Mouse (Mus musculus) left cerebral cortex, postnatal 36 days (tissue): Measurements from ENCODE around the gene Frmpd3. TPM values are rescaled to one million over a fixed set of nuclear protein-coding genes. Genes with fewer than 3 reads are reported as not detected.
"Not testable (repeated sequence)": the region's sequence is repeated elsewhere in the genome, so short reads cannot be mapped to it uniquely, and the experiment has no call there.

Source experiments
- DNase-seq, 2 experiments: peaks; one replicate each; pipeline ENCODE4 v3.0.0; 2021 to 2022; ENCODE audit warnings: low spot score in 2 of 2, mixed read lengths in 1 of 2
- intact Hi-C: fragments of 180-260 bp; cut with DNase I; formaldehyde crosslinking; loops from one replicate; pipeline ENCODE4 v1.15.1; 2025
- total RNA-seq, 2 experiments: library from RNA; stranded (reverse); gene quantifications; 2 replicates each; pipeline ENCODE4 v1.2.3; 2021

Gene Frmpd3
- total RNA-seq = 10 to 100 TPM; 28.2 to 28.3 TPM

DNA sequence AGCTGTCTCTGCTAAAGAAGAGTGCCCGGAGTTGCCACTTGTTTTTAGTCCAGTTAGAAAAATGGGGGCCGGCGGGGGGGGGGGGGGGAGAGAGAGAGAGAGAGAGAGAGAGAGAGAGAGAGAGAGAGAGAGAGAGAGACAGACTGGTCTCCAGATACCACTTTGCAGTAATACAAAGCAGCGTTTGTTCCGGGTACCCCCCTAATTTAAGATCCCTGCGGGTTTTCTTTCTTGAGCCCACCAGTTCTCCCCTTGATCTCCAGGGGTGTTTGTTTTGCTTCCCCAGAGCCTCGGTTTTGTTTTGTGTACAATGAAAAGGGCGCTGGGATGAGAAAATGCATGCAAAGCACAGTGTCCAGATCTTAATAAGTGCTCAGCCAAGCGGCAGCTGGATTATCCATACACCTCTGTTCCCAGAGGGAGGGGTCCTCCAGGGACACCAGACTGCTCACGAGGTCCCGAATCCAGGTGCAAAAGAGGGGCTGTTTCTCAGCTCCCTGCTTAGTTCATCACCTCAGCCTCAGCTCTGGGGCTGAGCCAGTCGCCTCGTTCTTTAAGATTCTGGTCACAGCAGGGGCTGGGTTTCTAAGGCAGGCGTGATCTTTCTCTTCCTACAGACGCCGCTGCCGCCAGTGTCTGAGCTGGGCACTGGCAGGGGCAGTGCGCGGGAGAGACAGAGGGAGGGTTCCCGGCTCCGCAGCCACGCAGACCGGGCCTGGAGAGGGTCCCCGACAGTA, at the start of gene Frmpd3:
Gene Frmpd3, plus strand, starts transcription at position 608 of the 737 bp plus-strand sequence.
- intact Hi-C loops = no loop called here
- peak; percentile 5 to 6 for DNase-seq

DNA sequence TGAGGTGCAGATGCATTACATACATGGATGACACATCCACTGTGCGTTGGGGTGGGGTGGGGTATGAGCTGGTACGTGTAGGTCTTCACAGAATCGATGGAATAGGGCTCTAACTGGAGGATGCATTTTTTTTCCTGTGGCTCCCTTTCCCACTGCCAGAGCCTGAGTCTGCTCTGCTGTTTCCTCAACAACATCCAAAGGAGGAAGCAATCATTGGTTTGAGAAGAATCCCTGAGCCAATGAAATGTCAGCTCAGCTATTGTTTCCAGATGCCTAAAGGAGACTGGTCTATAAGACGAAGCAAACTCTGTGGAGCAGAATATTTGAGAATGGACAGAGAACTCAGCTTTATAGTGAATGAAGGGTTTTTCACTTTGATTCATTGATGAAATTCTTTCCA, 38.3 kb upstream of the Frmpd3 start:
- intact Hi-C loops = no loop called here
- DNase-seq = no peak

- DNase-seq = no peak
- intact Hi-C loops = no loop called here
Observed at GRCm38 (mm10) chrX:140305652-140306051, 36.4 kb upstream of the Frmpd3 start.

GRCm38 (mm10) chrX:140317931-140318330, 24.1 kb upstream of the Frmpd3 start:
- DNase-seq = no peak
- intact Hi-C loops = no loop called here

- no peak for DNase-seq
- intact Hi-C loops = no loop called here
Observed at GRCm38 (mm10) chrX:140319131-140319530, 22.9 kb upstream of the Frmpd3 start.

DNA sequence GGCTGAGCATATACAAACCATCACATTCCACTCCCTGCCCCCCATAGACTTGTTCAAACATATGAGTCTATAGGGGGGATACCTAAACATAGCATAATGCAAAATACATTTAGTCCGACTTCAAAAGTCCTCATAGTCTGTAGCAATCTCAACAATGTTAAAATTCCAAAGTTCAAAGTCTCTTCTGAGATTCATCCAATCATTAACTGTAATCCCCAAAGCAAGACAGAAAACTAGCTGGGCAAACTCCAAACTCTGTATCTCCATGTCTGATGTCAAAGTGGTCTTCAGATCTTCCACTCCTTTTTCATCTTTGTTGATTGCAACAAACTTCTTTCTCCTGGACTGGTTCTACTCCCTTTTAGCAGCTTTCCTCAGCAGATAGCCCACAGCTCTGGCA, 21.4 kb upstream of the Frmpd3 start:
- intact Hi-C loops, DNase-seq: not testable (repeated sequence)

DNA sequence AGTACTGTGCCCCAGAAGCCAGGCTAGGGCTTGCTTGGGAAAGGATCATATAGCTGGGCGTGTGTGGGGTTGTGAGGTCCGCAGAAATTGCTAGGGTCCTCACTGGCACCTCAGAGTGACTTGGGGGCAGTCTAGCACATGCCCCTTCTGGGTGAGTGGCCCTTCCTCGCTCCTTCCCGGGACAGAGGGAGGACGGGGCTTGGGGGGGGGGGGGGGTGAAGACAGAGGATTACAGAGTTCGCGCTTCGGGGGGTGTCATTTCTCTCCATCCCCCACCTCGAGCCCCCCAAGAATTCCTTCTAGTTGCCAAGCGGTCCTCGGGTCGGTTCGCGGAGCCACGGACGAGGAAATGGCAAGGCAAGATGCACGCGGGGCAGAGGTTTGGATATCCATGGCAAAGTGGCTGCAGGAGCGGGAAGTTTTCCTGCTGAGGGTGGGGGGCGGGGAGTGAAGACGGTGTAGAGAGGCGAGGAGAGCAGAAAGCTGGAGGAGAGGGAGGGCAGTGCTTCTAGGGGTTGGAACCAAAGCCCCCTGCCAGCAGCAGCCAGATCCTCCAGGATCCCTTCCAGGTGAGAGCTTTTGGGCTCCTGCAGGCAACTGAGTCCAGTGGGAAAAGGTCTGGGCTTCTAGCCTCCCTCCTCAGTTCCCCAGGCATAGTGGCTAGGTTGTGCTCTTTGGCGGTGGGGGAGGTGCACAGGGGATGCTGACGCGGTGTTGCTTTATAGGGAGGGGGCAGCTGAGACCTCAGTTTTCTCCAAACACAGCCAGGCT, 515 bp downstream of the Frmpd3 start:
- intact Hi-C loops = no loop called here
- no peak for DNase-seq

GRCm38 (mm10) chrX:140375628-140376027, 33.6 kb downstream of the Frmpd3 start:
- DNase-seq = no peak
- intact Hi-C loops = no loop called here

GRCm38 (mm10) chrX:140399986-140400385, 57.9 kb downstream of the Frmpd3 start:
- intact Hi-C loops = no loop called here
- DNase-seq = no peak

DNA sequence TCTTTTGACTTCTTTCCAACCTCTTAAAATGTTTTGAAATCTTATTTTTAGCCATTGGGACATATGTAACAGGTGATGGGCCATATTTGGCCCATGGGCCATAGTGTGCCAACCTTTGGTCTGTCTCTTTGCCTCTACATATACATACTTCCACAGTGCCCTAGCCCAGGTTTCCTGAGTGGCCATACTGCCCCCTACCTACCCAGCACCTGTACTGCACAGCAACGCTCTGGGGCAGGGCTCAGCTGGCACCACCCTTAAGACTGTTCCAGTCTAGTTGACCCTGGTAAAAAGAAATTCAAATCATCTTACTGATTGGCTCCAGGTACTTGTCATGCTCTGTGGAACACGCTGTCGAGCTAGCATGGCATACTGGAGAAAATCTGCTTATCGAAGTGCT, 60.8 kb downstream of the Frmpd3 start:
- no peak for DNase-seq
- intact Hi-C loops = no loop called here

DNA sequence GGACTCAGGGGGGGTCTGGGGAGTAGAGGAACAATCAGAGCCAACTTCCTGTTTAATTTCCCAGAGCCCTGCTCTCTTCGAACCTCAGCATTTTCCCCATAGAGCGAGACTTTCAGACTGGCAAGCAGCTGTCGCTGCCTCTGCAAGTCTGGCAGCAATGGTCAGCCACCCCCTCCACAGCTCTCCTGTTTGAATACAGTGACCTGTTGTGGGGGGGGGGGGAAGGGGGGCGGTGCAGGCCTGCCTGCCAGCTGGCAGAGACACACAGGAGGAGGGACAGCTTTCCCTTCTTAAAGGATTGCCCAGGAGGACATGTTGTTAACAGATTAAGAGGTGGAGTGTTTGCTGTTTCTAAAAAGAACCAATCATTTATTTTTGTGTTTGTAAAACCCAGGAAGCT, 64.0 kb downstream of the Frmpd3 start:
- DNase-seq = no peak
- intact Hi-C loops = no loop called here

GRCm38 (mm10) chrX:140406501-140406900, 64.4 kb downstream of the Frmpd3 start:
- DNase-seq = no peak

GRCm38 (mm10) chrX:140407593-140407992, 65.5 kb downstream of the Frmpd3 start:
- no peak for DNase-seq
- intact Hi-C loops = no loop called here

More at GRCm38 (mm10) chrX:140406501-140406900, 64.4 kb downstream of the Frmpd3 start:
- intact Hi-C loops = no loop called here

GRCm38 (mm10) chrX:140418467-140418866, 76.4 kb downstream of the Frmpd3 start:
- intact Hi-C loops = no loop called here
- peak; percentile 21 to 27 for DNase-seq

DNA sequence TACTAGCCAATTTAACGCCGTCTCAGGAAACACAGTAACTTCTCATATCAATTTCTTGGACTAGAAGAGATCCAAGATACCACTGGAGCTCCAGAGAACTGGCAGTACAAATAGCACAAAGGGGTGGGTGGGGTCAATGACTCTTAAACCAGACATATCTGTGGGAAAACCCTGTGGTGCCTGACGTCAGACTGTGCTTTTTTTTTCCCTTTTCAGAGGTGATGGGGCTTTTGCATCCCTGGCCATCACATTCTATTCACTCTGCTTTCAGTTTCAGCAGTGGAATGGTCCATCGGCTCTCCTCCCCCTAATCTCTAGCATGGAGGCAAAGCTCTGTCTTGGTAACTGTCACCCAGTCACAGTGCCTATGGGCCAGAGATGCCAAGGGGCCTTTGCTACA, 85.1 kb downstream of the Frmpd3 start:
- DNase-seq = no peak
- intact Hi-C loops = no loop called here

- DNase-seq = no peak
- intact Hi-C loops = no loop called here
Observed at GRCm38 (mm10) chrX:140428252-140428651, 86.2 kb downstream of the Frmpd3 start.

DNA sequence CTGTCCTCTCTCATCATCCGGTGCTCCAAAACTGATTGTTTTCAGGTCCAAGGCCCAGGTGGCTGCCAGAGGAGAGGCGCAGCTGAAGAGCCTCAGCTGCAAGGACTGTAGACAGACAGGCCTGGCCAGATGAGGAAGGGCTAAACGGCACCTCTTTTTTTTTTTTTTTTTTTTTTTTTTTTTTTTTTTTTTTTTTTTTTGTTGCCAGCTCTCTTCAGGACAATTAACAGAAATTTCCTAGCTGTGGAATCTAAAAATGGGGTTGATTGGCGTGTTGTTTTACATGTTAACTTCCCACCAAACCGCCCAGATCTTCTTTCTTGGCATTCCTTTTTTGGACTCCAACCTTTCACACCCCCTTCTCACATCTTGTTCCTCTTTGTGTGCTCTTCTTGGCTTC, 87.9 kb downstream of the Frmpd3 start:
- intact Hi-C loops = no loop called here
- DNase-seq = no peak

DNA sequence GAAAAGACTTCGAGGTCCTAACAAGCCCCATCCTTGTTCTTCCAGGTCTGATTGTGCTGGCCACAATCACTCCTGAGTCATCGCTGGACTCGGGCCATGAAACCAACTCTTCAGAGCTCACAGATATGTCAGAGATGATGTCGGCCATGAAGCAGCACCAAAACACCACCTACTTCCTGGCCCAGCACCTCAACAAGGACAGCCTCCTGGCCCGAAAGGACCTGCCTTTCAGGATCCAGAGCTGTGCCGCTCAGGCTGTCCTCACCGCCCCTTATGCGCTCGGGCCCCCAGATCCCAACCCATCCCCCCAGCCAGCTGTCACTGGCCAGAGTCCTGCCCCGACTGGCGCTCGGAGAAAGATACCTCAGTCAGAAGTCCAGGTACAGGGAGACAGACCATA, 88.4 kb downstream of the Frmpd3 start:
- DNase-seq = peak in 1 of 2 experiments; percentile 18
- intact Hi-C loops = no loop called here

DNA sequence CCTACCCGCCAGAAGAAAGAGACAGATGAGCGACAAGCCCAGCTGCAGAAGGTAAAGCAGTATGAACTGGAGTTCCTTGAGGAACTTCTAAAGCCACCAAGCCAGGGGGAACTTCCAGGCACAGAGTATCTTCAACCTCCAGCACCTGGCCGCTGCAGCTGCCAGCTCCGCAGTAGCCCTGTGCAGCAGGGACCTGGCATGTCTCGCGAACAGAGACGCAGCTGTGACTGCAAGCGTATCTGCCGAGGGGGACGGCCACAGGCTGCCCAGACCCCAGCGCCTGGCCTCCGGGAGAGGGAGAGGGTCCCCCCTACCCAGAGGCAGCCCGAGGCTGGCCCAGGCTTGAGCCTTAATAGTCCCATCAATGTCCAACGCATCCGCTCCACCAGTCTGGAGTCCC, 89.9 kb downstream of the Frmpd3 start:
- intact Hi-C loops = no loop called here
- DNase-seq = no peak

GRCm38 (mm10) chrX:140432786-140433185, 90.7 kb downstream of the Frmpd3 start:
- intact Hi-C loops = no loop called here
- no peak for DNase-seq

GRCm38 (mm10) chrX:140437906-140438305, 95.8 kb downstream of the Frmpd3 start:
- DNase-seq = no peak
- intact Hi-C loops = no loop called here
